Mouse (Mus musculus): ENCODE measurements at regions not wholly inside any gene's neighbourhood (a gene's known extent, or its start where the extent isn't known, plus 50 kb on each side); places are given as distances from the start of the nearest gene placed in this dataset.

DNA sequence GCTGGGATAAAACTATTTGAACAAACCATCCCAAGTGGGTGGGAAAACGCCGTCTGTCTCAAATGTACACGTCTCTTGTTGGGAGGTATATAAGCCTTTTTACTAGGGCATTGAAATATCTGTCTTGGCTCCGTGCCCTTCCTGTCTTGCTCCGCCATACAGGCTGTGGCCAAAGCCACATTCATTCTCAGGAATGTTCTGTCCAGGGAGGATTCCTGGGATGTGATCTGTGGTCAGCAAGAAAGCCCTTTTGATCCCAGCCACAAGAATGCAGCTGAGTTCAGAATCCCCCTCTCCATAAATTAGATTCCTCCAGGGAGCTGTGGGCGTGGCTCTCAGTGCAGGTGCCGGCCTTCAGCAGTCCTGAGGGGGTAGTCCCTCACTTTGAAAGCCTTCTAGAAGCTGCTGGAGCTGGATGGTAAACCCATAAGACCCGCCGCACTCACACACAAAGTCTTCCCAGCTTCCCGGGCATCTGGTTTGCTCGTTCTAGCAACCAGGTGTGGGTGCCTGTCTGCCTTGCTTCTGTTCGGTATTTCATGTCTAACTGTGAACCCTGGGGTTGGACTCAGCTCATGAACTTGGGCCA lies 125.6 kb upstream of the Cdkn3 start:
- H3K4me3 ChIP-seq (ENCODE audit: insufficient read depth in 1 of 2, low read depth in 1 of 2, low read length in 2 of 2, poor library complexity in 1 of 2, severe bottlenecking in 1 of 2) = no peak overlapping the region
- DNase-seq (ENCODE audit: low read depth, low spot score) = no peak
- H3K36me3 ChIP-seq (ENCODE audit: control insufficient read depth, insufficient read depth, low read length, poor library complexity, severe bottlenecking) = no peaks in the 10 kb centered on the region
- no peak overlapping the region for H3K27ac ChIP-seq (ENCODE audit: insufficient read depth, low read depth, low read length, poor library complexity, severe bottlenecking)
- no peaks in the 10 kb centered on the region for H3K4me1 ChIP-seq (ENCODE audit: control insufficient read depth in 2 of 2, insufficient read depth in 2 of 2, low read length in 2 of 2, poor library complexity in 1 of 2)
- TF ChIP-seq CHD2 (IDR thresholded peaks at IDR 0.05; ENCODE audit: low read depth, low read length) = no peak
- no peak for TF ChIP-seq MAFK (IDR thresholded peaks at IDR 0.05; ENCODE audit: insufficient read depth, low read depth, low read length)
- no peak for TF ChIP-seq ZNF384 (IDR thresholded peaks at IDR 0.05; ENCODE audit: low read depth, low read length)
- no peak for TF ChIP-seq ZC3H11A (IDR thresholded peaks at IDR 0.05; ENCODE audit: borderline replicate concordance, low read depth, low read length)
- no peak for TF ChIP-seq HCFC1 (IDR thresholded peaks at IDR 0.05; ENCODE audit: borderline replicate concordance, insufficient read depth, low read length)
- no peak overlapping the region for H3K9ac ChIP-seq (ENCODE audit: insufficient read depth, low read depth, low read length, poor library complexity, severe bottlenecking)
- in situ Hi-C loops (cut with MboI; ENCODE audit: low sequenced_read_pairs in 2 of 2, unreplicated experiment in 2 of 2) = no loop called here
- H3K9me3 ChIP-seq (ENCODE audit: control insufficient read depth, insufficient read depth, low read depth, low read length) = no peaks in the 10 kb centered on the region

DNA sequence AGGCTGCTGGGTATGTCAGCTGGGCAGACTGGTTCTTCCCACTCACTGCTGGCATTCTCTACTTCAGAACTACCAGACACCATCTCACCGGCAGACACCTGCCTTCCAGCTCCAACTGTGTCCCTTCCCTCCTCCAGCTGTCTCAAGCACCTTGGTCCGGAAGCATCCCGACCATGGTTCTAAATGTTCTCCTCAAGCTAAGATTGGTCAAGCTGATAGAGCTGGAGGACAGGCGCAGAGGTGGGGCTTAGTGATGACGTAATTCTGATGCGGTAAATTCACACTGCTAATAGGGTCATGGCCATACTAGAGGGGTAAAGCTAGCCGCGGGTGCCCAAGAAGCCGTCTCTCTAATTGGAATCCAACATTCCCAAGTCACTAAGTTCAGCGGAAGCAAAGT lies 126.1 kb upstream of the Cdkn3 start:
- TF ChIP-seq CHD2 (IDR thresholded peaks at IDR 0.05; ENCODE audit: low read depth, low read length) = no peak
- TF ChIP-seq MAFK (IDR thresholded peaks at IDR 0.05; ENCODE audit: insufficient read depth, low read depth, low read length) = no peak
- no peak for TF ChIP-seq ZNF384 (IDR thresholded peaks at IDR 0.05; ENCODE audit: low read depth, low read length)
- H3K9me3 ChIP-seq (ENCODE audit: control insufficient read depth, insufficient read depth, low read depth, low read length) = no peaks in the 10 kb centered on the region
- DNase-seq (ENCODE audit: low read depth, low spot score) = no peak
- H3K4me3 ChIP-seq (ENCODE audit: insufficient read depth in 1 of 2, low read depth in 1 of 2, low read length in 2 of 2, poor library complexity in 1 of 2, severe bottlenecking in 1 of 2) = no peak overlapping the region
- no peak overlapping the region for H3K9ac ChIP-seq (ENCODE audit: insufficient read depth, low read depth, low read length, poor library complexity, severe bottlenecking)
- no peaks in the 10 kb centered on the region for H3K36me3 ChIP-seq (ENCODE audit: control insufficient read depth, insufficient read depth, low read length, poor library complexity, severe bottlenecking)
- no peaks in the 10 kb centered on the region for H3K4me1 ChIP-seq (ENCODE audit: control insufficient read depth in 2 of 2, insufficient read depth in 2 of 2, low read length in 2 of 2, poor library complexity in 1 of 2)
- in situ Hi-C loops (cut with MboI; ENCODE audit: low sequenced_read_pairs in 2 of 2, unreplicated experiment in 2 of 2) = no loop called here
- no peak overlapping the region for H3K27ac ChIP-seq (ENCODE audit: insufficient read depth, low read depth, low read length, poor library complexity, severe bottlenecking)

DNA sequence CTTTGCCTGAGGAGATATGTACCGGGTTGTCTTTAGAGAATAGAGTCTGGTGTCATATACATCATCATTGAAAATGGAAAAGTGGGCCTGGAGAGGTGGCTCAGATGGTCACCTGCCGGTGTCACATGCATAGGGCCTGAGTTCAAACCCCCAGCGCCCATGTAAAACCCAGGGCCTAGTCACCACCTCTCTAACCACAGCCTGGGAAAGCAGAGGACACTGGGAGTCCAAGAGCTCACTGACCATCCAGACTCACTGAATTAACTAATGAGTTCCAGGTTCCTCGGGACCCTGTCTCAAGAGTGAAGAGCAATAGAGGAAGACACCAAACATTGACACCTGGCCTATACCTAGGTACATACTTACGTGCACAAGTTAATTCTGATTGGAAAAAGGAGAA lies 132.7 kb upstream of the Cdkn3 start:
- H3K9me3 ChIP-seq (ENCODE audit: control insufficient read depth, insufficient read depth, low read depth, low read length) = no peaks in the 10 kb centered on the region
- TF ChIP-seq ZC3H11A (IDR thresholded peaks at IDR 0.05; ENCODE audit: borderline replicate concordance, low read depth, low read length) (no peak), ZNF384 (IDR thresholded peaks at IDR 0.05; ENCODE audit: low read depth, low read length) (no peak), MAFK (IDR thresholded peaks at IDR 0.05; ENCODE audit: insufficient read depth, low read depth, low read length) (no peak), HCFC1 (IDR thresholded peaks at IDR 0.05; ENCODE audit: borderline replicate concordance, insufficient read depth, low read length) (no peak), CHD2 (IDR thresholded peaks at IDR 0.05; ENCODE audit: low read depth, low read length) (no peak)
- no peak overlapping the region for H3K27ac ChIP-seq (ENCODE audit: insufficient read depth, low read depth, low read length, poor library complexity, severe bottlenecking)
- no peak overlapping the region for H3K4me3 ChIP-seq (ENCODE audit: insufficient read depth in 1 of 2, low read depth in 1 of 2, low read length in 2 of 2, poor library complexity in 1 of 2, severe bottlenecking in 1 of 2)
- no peaks in the 10 kb centered on the region for H3K36me3 ChIP-seq (ENCODE audit: control insufficient read depth, insufficient read depth, low read length, poor library complexity, severe bottlenecking)
- in situ Hi-C loops (cut with MboI; ENCODE audit: low sequenced_read_pairs in 2 of 2, unreplicated experiment in 2 of 2) = no loop called here
- H3K9ac ChIP-seq (ENCODE audit: insufficient read depth, low read depth, low read length, poor library complexity, severe bottlenecking) = no peak overlapping the region
- no peaks in the 10 kb centered on the region for H3K4me1 ChIP-seq (ENCODE audit: control insufficient read depth in 2 of 2, insufficient read depth in 2 of 2, low read length in 2 of 2, poor library complexity in 1 of 2)
- no peak for DNase-seq (ENCODE audit: low read depth, low spot score)

DNA sequence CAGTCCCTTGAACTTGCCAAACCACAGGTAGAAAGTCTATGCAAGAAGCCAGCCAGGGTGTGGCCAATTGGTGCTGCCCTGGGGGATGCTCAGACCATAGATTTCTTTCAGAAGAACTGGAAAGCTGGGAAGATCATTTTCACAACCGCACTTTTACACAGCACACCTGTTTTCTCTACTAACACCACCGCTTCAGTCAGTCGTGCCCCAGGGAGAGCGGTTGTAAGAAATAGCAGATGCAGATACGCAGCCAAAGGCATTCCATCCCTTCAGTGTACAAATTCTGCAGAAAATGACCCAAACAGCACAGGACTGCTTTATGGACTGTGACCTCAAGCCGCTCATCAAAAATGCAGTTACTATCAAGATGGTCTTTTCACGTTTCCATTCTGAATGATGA lies 134.6 kb upstream of the Cdkn3 start:
- TF ChIP-seq CHD2 (IDR thresholded peaks at IDR 0.05; ENCODE audit: low read depth, low read length) (no peak), ZC3H11A (IDR thresholded peaks at IDR 0.05; ENCODE audit: borderline replicate concordance, low read depth, low read length) (no peak), ZNF384 (IDR thresholded peaks at IDR 0.05; ENCODE audit: low read depth, low read length) (no peak), HCFC1 (IDR thresholded peaks at IDR 0.05; ENCODE audit: borderline replicate concordance, insufficient read depth, low read length) (no peak), MAFK (IDR thresholded peaks at IDR 0.05; ENCODE audit: insufficient read depth, low read depth, low read length) (no peak)
- H3K27ac ChIP-seq (ENCODE audit: insufficient read depth, low read depth, low read length, poor library complexity, severe bottlenecking) = no peak overlapping the region
- no peaks in the 10 kb centered on the region for H3K4me1 ChIP-seq (ENCODE audit: control insufficient read depth in 2 of 2, insufficient read depth in 2 of 2, low read length in 2 of 2, poor library complexity in 1 of 2)
- in situ Hi-C loops (cut with MboI; ENCODE audit: low sequenced_read_pairs in 2 of 2, unreplicated experiment in 2 of 2) = no loop called here
- no peaks in the 10 kb centered on the region for H3K9me3 ChIP-seq (ENCODE audit: control insufficient read depth, insufficient read depth, low read depth, low read length)
- no peak overlapping the region for H3K4me3 ChIP-seq (ENCODE audit: insufficient read depth in 1 of 2, low read depth in 1 of 2, low read length in 2 of 2, poor library complexity in 1 of 2, severe bottlenecking in 1 of 2)
- no peak for DNase-seq (ENCODE audit: low read depth, low spot score)
- H3K9ac ChIP-seq (ENCODE audit: insufficient read depth, low read depth, low read length, poor library complexity, severe bottlenecking) = no peak overlapping the region
- no peaks in the 10 kb centered on the region for H3K36me3 ChIP-seq (ENCODE audit: control insufficient read depth, insufficient read depth, low read length, poor library complexity, severe bottlenecking)

DNA sequence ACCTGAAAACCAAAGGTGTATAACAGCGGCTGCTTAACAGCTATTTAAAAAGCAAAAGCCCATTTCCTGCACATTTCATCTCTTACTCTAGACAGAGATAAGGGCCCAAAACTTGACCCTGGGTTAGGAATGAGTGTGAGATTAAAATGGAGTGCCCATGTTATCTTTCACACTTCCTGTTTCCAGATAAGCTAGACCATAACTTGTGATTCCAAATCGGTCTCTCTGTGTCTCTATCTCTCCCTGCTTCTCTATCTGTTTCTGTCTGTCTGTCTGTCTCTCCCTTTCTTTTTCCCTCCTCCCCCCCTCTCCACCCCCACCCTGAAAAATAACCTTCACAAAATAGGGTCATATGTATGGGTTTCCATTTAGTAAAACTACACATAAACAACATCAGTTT lies 136.7 kb upstream of the Cdkn3 start:
- TF ChIP-seq MAFK (IDR thresholded peaks at IDR 0.05; ENCODE audit: insufficient read depth, low read depth, low read length) (no peak), ZC3H11A (IDR thresholded peaks at IDR 0.05; ENCODE audit: borderline replicate concordance, low read depth, low read length) (no peak), ZNF384 (IDR thresholded peaks at IDR 0.05; ENCODE audit: low read depth, low read length) (no peak)
- in situ Hi-C loops (cut with MboI; ENCODE audit: low sequenced_read_pairs in 2 of 2, unreplicated experiment in 2 of 2) = no loop called here
- DNase-seq (ENCODE audit: low read depth, low spot score) = no peak
- no peak overlapping the region for H3K9ac ChIP-seq (ENCODE audit: insufficient read depth, low read depth, low read length, poor library complexity, severe bottlenecking)
- no peak overlapping the region for H3K4me3 ChIP-seq (ENCODE audit: insufficient read depth in 1 of 2, low read depth in 1 of 2, low read length in 2 of 2, poor library complexity in 1 of 2, severe bottlenecking in 1 of 2)
- H3K27ac ChIP-seq (ENCODE audit: insufficient read depth, low read depth, low read length, poor library complexity, severe bottlenecking) = no peak overlapping the region
- no peaks in the 10 kb centered on the region for H3K36me3 ChIP-seq (ENCODE audit: control insufficient read depth, insufficient read depth, low read length, poor library complexity, severe bottlenecking)
- no peaks in the 10 kb centered on the region for H3K4me1 ChIP-seq (ENCODE audit: control insufficient read depth in 2 of 2, insufficient read depth in 2 of 2, low read length in 2 of 2, poor library complexity in 1 of 2)
- no peaks in the 10 kb centered on the region for H3K9me3 ChIP-seq (ENCODE audit: control insufficient read depth, insufficient read depth, low read depth, low read length)
